Mouse (Mus musculus): ENCODE measurements around the gene Epc2.
A peak's percentile ranks its signal among the peaks of the same experiment; 100 is the strongest.

Gene Epc2

DNA sequence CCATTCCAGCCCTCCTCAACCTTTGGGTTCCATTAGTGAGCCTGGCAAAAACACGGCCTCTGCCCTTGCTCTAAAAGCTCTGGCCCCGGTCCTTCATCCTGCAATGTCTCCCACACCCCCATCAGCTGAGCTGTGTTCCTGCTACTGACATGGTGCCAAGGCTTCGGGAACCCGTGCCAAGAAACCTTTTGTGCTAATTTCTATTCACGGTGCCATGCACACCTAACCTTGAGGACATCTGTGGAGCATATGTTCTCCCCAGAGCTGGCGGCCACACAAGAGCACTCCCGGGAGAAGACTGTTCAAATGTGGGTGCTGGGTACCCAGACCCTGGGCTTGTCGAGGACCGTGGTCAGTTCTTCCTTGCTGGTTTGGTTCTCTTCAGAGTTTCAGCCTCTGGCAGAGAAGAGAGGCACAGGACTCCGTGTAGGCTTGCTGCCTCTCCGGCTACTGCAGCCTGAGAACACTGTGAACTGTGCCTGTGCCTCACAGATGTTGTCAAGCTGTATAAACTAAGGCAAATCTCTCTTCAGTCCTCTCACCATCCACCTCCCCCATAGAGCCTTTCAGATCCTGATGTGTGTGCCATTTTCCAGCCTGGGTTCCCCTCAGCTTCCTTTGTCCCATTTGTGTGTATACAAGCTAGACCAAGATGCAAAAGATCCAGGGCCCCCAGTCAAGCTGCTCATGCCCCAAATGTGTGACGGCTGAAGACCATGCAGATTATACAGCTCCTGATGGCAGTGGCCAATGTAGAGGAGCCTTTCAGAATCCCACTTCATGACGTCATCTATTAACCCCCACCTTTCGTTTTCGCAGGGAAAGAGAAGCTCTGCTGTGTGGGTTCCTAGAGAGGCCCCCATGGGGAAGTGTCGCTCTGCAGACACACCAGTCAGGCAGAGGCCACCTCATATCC, 118.8 kb downstream of the Epc2 start:
- no peak for DNase-seq (ENCODE audit: low read depth, low spot score)

- no peak for DNase-seq (ENCODE audit: low read depth, low spot score)
Measured at GRCm38 (mm10) chr2:49570778-49571101, 119.5 kb downstream of the Epc2 start.

- no peak for DNase-seq (ENCODE audit: low read depth, low spot score)
Measured at GRCm38 (mm10) chr2:49571159-49571920, 120.1 kb downstream of the Epc2 start.

GRCm38 (mm10) chr2:49572111-49572642, 120.9 kb downstream of the Epc2 start:
- no peak for DNase-seq (ENCODE audit: low read depth, low spot score)

DNA sequence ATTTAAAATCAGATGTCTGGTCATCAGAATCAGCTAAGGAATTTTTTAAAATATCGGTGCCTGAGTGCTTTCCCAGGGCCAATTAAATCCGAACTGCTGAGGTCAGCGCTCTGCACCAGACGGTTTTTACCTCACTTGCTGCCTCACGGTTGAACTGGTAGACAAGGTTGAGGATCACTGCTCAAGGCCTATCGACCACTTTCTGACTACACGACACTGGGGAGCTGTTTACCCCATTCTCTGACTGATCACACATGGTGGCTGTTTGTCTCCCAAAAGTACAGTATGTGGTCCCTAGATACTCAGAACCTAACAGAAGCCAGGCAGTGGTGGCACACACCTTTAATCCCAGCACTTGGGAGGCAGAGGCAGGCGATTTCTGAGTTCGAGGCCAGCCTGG, 121.4 kb downstream of the Epc2 start:
- DNase-seq (ENCODE audit: low read depth, low spot score): no peak

GRCm38 (mm10) chr2:49573282-49573681, 122.0 kb downstream of the Epc2 start:
- peak; percentile 50 for DNase-seq (ENCODE audit: low read depth, low spot score)

GRCm38 (mm10) chr2:49580585-49580984, 129.3 kb downstream of the Epc2 start:
- no peak for DNase-seq (ENCODE audit: low read depth, low spot score)

DNA sequence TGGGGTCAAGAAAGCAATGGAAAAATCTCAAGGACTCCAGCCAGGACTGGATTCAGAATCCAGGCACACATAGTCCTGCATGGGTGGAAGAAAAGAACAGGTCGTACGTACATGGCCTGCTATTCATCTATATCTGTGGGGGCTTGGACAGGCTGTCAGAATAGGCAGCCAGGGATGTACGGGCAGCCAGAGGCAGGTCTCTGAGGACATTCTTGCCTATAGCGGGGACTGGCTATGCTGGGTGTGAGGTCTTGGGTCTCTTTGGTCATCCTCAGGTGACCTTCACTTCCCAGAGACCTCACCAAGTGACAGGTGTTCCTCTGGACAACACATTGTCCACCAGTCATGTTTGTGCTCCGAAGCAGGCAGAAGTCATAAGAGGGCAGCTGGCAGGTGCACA, 131.3 kb downstream of the Epc2 start:
- no peak for DNase-seq (ENCODE audit: low read depth, low spot score)

DNA sequence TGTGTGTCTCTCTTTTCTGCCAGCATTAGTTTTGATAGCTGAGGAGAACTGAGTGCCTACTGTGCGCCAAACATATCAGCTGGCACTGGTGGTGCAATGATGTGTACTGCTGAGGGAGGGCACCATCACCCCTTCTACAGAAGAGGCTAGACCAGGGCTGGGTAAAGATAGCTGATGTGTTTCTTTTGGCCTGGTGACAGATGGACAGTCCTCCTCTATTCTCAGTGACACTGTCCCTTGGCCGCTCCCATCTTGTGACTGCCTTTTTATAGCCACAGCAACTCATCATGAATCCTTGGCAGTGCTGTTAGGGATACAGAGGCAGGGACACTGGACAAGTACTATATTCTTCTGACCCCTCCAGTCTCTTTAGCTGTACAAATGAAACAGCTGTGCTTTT, 132.0 kb downstream of the Epc2 start:
- no peak for DNase-seq (ENCODE audit: low read depth, low spot score)

DNA sequence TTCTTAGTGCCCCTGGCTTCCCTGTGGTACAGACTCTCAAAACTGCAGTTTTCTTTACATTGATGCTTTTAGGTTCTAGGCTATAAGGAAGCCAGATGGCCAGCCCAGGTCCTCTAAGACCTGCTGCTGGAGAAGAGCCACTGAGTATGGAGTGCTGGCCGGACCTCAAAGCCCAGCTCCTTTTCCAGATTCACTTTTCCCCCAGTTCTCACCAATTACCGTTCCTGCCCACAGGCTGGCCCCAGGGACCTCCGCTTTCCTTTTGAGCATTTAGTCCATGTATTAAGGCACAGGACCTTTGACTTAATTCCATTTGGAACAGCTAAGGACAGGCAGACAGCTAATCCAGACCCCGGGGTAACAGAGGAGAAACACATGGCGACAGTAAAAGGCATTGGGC, 139.2 kb downstream of the Epc2 start:
- DNase-seq (ENCODE audit: low read depth, low spot score): no peak

DNA sequence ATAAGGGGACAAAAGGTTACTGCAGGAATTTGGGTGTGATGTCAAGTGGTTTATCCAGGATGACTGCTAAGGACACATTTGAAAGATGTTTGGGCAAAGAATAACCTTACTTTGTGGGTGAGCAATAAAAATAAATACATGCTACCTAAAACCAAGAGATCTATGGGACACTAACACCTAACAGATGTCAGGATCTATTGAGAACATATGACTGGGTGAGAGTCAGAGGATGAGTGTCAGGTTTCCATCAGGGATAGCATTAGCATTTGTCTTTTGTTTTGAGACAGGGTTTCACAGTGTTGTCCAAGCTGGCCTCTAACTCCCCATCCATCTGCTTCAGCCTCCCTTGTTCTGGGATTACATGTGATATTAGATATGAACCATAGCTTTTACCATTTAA, 141.6 kb downstream of the Epc2 start:
- no peak for DNase-seq (ENCODE audit: low read depth, low spot score)

GRCm38 (mm10) chr2:49594886-49595285, 143.6 kb downstream of the Epc2 start:
- DNase-seq (ENCODE audit: low read depth, low spot score): no peak

GRCm38 (mm10) chr2:49596318-49596717, 145.0 kb downstream of the Epc2 start:
- no peak for DNase-seq (ENCODE audit: low read depth, low spot score)

- no peak for DNase-seq (ENCODE audit: low read depth, low spot score)
Measured at GRCm38 (mm10) chr2:49600021-49600681, 148.9 kb downstream of the Epc2 start.

Data from ZHBTc4 (cell line).